Mouse (Mus musculus) urinary bladder, postnatal 0 days (tissue): ENCODE data around the gene Ddt. TPM values are rescaled to one million over a fixed set of nuclear protein-coding genes. Genes with fewer than 3 reads are reported as not detected.

Experiments used
- polyA plus RNA-seq: library from polyadenylated mRNA; unstranded; fragments of >200 nt; fragmentation: Nextera tagmentation; extraction: Ambion mirVana; gene quantifications from 2 replicates; pipeline ENCODE4 v1.2.1, GENCODE M21; 2015

Ddt gene
- polyA plus RNA-seq, result 45.8 and 51.8 TPM in 2 replicates

GRCm38 (mm10) chr10:75772795-75773664 is at the start of gene Ddt:
Ddt (minus strand) TSS chr10:75773414.

DNA sequence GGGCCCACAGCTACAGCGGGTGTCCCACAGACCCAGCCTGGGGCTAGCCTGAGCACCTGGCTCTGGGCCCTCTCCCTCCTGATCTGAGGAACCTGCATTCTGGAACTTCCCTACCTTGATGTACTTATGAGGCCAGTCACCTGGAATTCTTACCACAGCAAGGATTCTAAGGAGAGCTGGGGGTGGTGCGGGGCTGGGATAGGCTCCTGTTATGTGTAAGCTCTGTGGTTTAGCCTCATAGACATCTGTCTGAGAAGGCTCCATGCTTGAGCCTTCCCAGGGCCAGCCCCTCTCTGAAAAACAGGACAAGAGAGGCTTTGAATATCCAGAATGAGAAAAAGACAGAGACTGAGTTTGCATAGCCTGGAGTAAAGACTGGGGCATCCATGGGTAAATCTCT is 49.2 kb upstream of the Ddt start, which contains the start of gene Gstt4:
Gene Gstt4 (minus strand): TSS at position 101 of the 400 bp plus-strand sequence.

DNA sequence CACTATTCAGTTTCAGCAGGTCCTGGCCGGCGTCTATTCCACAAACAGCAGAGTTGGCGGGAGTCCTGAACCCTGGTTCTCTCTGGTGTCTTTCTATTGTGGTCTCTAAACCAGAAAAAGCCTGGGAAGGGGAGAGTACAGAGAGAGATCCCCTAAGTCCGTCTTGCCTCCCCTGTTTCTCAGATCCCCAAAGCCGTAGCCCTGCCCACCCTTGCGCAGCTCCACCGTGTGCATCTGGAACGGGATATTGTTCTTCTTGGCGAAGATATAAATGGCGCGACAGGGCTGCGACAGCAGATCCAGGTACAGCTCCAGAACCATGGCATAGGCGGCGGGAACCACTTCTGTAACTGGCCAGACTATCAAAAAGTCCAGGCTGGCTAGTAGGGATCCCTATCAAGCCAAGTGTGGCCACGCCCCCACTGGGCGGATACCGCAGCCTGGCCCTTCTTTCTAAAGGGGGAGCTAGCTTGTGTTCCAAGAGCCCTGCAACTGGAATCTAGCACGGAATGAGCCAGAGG is 25.0 kb upstream of the Ddt start, which contains the start of gene Gstt1:
Gene Gstt1 (minus strand): TSS at position 409 of the 521 bp plus-strand sequence.

DNA sequence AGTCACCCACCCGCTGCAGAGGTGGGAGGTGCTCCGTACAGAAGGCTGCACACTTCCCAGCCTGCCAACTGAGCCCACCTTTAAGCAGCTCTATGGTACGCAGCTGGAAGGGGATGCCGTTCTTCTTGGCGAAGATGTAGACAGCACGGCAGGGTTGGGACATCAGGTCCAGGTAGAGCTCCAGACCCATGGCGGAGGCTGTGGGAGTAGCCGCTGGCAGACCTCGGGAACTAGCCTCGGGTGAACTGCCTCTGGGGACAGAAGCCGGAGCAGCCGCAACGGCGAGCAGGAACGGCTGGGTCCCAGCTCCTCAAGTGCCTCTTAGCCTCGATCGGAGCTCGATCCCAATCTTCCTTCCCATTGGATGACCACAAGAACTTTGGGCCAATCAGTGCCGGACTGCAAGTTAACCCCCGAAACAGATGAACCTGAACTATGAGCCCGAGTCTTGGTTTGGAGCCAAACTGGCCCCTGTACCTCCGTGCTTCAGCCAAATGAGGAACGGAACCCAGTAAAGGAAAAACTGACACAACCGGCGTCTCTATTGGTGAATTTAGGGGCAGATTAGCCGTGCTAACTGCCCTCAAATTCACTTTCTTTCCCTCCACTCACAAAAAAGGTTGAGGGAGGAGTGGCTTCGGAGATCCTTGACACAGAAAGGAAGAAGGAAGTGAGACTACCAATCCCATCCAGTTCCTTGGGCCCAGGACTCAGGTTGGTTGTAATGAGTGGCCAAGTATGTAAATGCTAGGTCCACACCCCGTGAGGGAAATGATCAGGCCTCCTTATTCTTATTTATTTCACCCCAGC is 7.8 kb upstream of the Ddt start, which contains the start of the genes Gm20441 and Gstt3:
Gene Gm20441 (minus strand): TSS at position 186 of the 810 bp plus-strand sequence.
Gene Gstt3 (minus strand): TSS at position 646 of the 810 bp plus-strand sequence.

DNA sequence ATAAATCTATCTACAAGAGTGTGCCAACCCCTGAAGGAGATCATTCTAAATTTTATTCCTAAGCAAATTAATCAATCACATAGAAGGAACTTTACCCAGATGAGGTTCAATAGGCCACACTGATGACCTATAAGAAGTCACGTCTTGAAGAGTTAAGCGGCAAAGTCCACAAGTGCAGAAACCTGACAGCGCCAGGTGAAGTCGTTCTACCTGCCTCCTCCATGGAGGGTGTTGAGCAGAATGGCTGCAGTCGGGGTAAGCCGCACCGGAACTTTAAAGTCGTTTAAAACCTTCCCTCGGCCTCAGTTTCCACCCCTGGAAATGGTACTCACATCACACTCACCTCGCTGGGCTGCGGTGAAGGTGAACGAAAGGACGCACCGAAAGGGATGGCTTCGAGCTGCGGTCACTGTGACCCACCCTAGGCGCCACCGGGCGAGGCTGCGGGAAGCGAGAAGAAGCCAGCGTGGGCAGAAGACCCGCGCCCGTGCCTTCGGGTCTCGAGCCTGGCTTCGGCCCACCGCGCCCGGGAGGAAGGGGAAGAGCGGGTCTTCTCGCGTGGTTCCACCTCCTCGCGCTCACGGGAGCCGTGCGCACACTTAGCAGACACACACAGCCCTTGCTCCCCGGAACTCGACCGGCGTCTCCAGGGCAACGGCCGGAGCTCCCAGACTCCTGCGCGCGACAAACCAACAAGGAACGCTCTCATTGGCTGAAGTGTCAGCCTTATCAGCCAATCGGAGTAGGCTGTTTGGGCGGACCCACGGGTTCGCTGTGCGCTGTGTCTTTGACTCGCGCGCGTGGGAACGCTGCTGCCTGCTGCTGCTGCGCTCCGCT is 9.3 kb downstream of the Ddt start, which contains the start of gene Cabin1:
Gene Cabin1 (minus strand): TSS at position 660 of the 837 bp plus-strand sequence.

Other genes with a start within 250 kb of the Ddt start
- 3.7 and 5.4 TPM in 2 replicates for gene Lrrc75b, start 213.1 kb downstream of the Ddt start, polyA plus RNA-seq
- 0.36 TPM in 1 of 2 replicates, not detected in the other for gene Ggt1, start 211.8 kb downstream of the Ddt start, polyA plus RNA-seq
- gene Ggt5, start 184.1 kb downstream of the Ddt start, polyA plus RNA-seq, result 1.2 and 1.9 TPM in 2 replicates
- 79.5 and 108 TPM in 2 replicates for gene Susd2, start 129.4 kb downstream of the Ddt start, polyA plus RNA-seq
- 17.0 and 18.6 TPM in 2 replicates for gene Cabin1, start 9.1 kb downstream of the Ddt start, polyA plus RNA-seq
- 0.28 and 1.0 TPM in 2 replicates for gene Gm20441, start 7.5 kb upstream of the Ddt start, polyA plus RNA-seq
- gene Gstt3, start 8.0 kb upstream of the Ddt start, polyA plus RNA-seq, result 60.8 and 65.5 TPM in 2 replicates
- gene Gstt1, start 25.2 kb upstream of the Ddt start, polyA plus RNA-seq, result 49.2 and 49.8 TPM in 2 replicates
- gene Gstt4, start 49.1 kb upstream of the Ddt start, polyA plus RNA-seq, result not detected in 2 replicates
- 21.6 and 26.6 TPM in 2 replicates for gene Gstt2, start 64.0 kb upstream of the Ddt start, polyA plus RNA-seq
- 1,044 and 1,157 TPM in 2 replicates for gene Mif, start 86.8 kb upstream of the Ddt start, polyA plus RNA-seq
- gene Derl3, start 120.0 kb upstream of the Ddt start, polyA plus RNA-seq, result 0.48 and 1.1 TPM in 2 replicates
- gene Smarcb1, start 148.2 kb upstream of the Ddt start, polyA plus RNA-seq, result 77.3 and 83.6 TPM in 2 replicates
- 120 and 128 TPM in 2 replicates for gene Chchd10, start 159.7 kb upstream of the Ddt start, polyA plus RNA-seq
- 14.1 and 14.9 TPM in 2 replicates for gene Mmp11, start 163.1 kb upstream of the Ddt start, polyA plus RNA-seq
- 0.29 TPM in 1 of 2 replicates, not detected in the other for gene Gm867, start 167.3 kb upstream of the Ddt start, polyA plus RNA-seq
- 0.36 TPM in 1 of 2 replicates, not detected in the other for gene Vpreb3, start 169.6 kb upstream of the Ddt start, polyA plus RNA-seq
- not detected in 2 replicates for gene Gm5134, start 181.1 kb upstream of the Ddt start, polyA plus RNA-seq